Mouse (Mus musculus) forebrain, embryonic 12.5 days (tissue): ENCODE results near the gene Rabgap1l. TPM values are rescaled to one million over a fixed set of nuclear protein-coding genes. Genes with fewer than 3 reads are reported as not detected.

Experiments
- ATAC-seq: fragments of 200-750 bp; cut with Nextera tagmentation; 2 replicates; pipeline ENCODE4 v1.8.0; 2017; ENCODE audit warnings: moderate TSS enrichment; ENCODE audit not compliant: low FRiP score
- H3K27ac ChIP-seq: fragments of 300-500 bp; sonication (generic); 2 replicates; pipeline ENCODE4 v1.5.1; 2016; ENCODE audit warnings: mild to moderate bottlenecking
- H3K27me3 ChIP-seq: fragments of 300-500 bp; sonication (generic); 2 replicates; pipeline ENCODE4 v1.6.1; 2016; ENCODE audit warnings: mild to moderate bottlenecking
- H3K36me3 ChIP-seq: fragments of 300-500 bp; sonication (generic); replicated peaks from 2 replicates; pipeline ENCODE4 v1.6.1; 2016; ENCODE audit warnings: mild to moderate bottlenecking
- H3K4me1 ChIP-seq: fragments of 300-500 bp; sonication (generic); 2 replicates; pipeline ENCODE4 v1.6.1; 2016
- H3K4me2 ChIP-seq: fragments of 300-500 bp; sonication (generic); 2 replicates; pipeline ENCODE4 v1.6.1; 2016; ENCODE audit warnings: mild to moderate bottlenecking, moderate library complexity
- H3K4me3 ChIP-seq: fragments of 300-500 bp; sonication (generic); replicated peaks from 2 replicates; pipeline ENCODE4 v1.5.1; 2016; ENCODE audit warnings: mild to moderate bottlenecking
- H3K9ac ChIP-seq: fragments of 300-500 bp; sonication (generic); 2 replicates; pipeline ENCODE4 v1.6.1; 2016; ENCODE audit warnings: mild to moderate bottlenecking
- H3K9me3 ChIP-seq: fragments of 300-500 bp; sonication (generic); 2 replicates; pipeline ENCODE4 v1.6.1; 2016
- WGBS: fragments of 180-500 bp; shearing (Covaris S2); methylation state at CpG from one replicate; pipeline ENCODE4 v1.1.7; 2016; 5-methylcytosine and 5-hydroxymethylcytosine counted together
- polyA plus RNA-seq: library from polyadenylated mRNA; unstranded; fragments of >200 nt; fragmentation: Nextera tagmentation; extraction: Ambion mirVana; gene quantifications from 2 replicates; pipeline ENCODE4 v1.2.1, GENCODE M21; 2016

Rabgap1l gene
- polyA plus RNA-seq, 1 experiment from 2014 or later: 19.6 TPM

DNA sequence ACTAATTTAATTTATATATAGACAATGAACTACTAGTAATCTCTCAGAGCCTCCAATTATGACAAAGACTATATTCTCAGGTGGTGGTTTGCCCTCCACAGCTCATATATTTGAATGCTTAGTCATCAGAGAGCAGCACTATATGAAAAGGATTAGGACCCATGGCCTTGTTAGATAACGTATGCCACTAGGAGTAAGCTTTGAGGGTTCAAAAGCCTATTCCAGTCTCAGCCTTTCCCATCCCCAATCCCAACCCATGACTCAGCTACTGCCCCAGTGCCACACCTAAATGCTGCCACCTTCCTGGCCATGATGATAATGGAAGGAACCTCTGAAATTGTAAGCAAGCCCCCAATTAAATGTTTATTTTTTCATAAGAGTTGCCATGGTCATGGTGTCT lies 195.6 kb downstream of the Rabgap1l start:
- Histone ChIP-seq H3K4me3 (no peak overlapping the region), H3K27me3 (no peaks in the 10 kb centered on the region), H3K4me2 (no peak overlapping the region), H3K27ac (no peak overlapping the region), H3K4me1 (no peaks in the 10 kb centered on the region), H3K9me3 (no peaks in the 10 kb centered on the region), H3K9ac (no peak overlapping the region), H3K36me3 (no peaks in the 10 kb centered on the region)
- WGBS: 69% methylated on average over 1 of the region's 1 CpGs
- no peak for ATAC-seq

GRCm38 (mm10) chr1:160596948-160597270 lies 196.1 kb downstream of the Rabgap1l start:
- H3K27me3 ChIP-seq: no peaks in the 10 kb centered on the region
- H3K27ac ChIP-seq: no peak overlapping the region
- no peak for ATAC-seq
- no peaks in the 10 kb centered on the region for H3K9me3 ChIP-seq
- H3K4me3 ChIP-seq: no peak overlapping the region
- no peaks in the 10 kb centered on the region for H3K4me1 ChIP-seq
- 85% methylated on average over 3 of the region's 3 CpGs for WGBS
- H3K9ac ChIP-seq: no peak overlapping the region
- H3K36me3 ChIP-seq: no peaks in the 10 kb centered on the region
- no peak overlapping the region for H3K4me2 ChIP-seq

DNA sequence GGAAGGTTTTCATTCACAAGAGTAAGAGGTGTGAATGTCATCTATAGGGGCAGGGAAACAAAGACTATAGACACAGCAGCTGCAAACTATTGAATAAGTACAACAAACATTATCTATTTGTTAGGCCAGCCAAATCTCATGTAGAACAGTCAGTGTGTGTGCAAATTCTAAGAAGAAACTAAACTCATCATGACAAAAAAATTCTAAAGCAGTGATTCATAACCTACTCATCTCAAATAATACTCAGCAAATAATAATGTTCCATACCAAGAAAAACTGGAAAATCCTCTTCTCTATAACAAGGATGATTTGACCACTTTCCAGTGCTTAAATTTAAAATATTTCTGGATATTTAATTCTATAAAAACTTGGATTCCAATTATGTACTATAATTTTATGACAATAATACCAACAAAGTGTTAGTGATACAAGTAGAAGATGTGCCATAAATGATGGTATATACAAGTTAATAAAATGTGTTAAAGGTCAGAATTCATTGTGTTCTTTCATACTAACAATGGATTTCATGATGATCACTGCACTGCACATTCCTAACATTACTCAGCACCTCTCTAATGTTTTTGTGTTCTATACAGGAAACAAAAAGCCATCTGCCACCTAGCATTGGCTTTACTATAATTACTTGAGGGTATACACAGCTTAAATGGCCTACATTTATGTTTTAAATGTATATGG lies 196.6 kb downstream of the Rabgap1l start:
- Histone ChIP-seq H3K36me3 (no peaks in the 10 kb centered on the region), H3K9me3 (no peaks in the 10 kb centered on the region), H3K4me1 (no peaks in the 10 kb centered on the region), H3K27ac (no peak overlapping the region), H3K27me3 (no peaks in the 10 kb centered on the region), H3K4me3 (no peak overlapping the region), H3K4me2 (no peak overlapping the region), H3K9ac (no peak overlapping the region)
- ATAC-seq: no peak

GRCm38 (mm10) chr1:160594576-160594975 lies 198.4 kb downstream of the Rabgap1l start:
- WGBS: 91% methylated on average over 1 of the region's 1 CpGs
- Histone ChIP-seq H3K4me2 (no peak overlapping the region), H3K36me3 (no peaks in the 10 kb centered on the region), H3K27ac (no peak overlapping the region), H3K9me3 (no peaks in the 10 kb centered on the region), H3K4me1 (no peaks in the 10 kb centered on the region), H3K9ac (no peak overlapping the region), H3K4me3 (no peak overlapping the region), H3K27me3 (no peaks in the 10 kb centered on the region)
- ATAC-seq: no peak

DNA sequence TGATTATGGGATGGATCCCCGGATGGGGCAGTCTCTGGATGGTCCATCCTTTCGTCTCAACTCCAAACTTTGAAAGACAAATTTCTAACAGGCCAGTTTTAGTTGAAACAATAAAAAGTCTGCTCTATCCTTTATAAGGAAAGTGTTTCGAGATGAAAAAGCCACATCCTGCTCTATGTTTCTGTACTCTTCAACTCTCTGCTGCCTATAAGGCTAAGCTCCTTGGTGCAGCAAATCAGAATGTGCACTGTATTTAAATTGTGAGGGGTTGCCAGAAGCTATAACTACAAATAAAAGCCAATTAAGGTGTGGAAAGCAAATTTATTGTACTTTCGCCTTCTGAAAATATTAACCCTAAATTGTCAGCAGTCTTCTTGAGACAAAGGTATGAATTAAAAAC lies 198.9 kb downstream of the Rabgap1l start:
- no peaks in the 10 kb centered on the region for H3K36me3 ChIP-seq
- no peak overlapping the region for H3K27ac ChIP-seq
- H3K27me3 ChIP-seq: no peaks in the 10 kb centered on the region
- no peak overlapping the region for H3K4me2 ChIP-seq
- H3K4me3 ChIP-seq: no peak overlapping the region
- no peak for ATAC-seq
- no peaks in the 10 kb centered on the region for H3K9me3 ChIP-seq
- H3K9ac ChIP-seq: no peak overlapping the region
- no peaks in the 10 kb centered on the region for H3K4me1 ChIP-seq
- WGBS: 83% methylated on average over 4 of the region's 4 CpGs

GRCm38 (mm10) chr1:160588911-160589590 lies 204.0 kb downstream of the Rabgap1l start:
- no peak for ATAC-seq
- Histone ChIP-seq H3K27ac (no peak overlapping the region), H3K36me3 (no peaks in the 10 kb centered on the region), H3K4me3 (no peak overlapping the region), H3K4me1 (no peaks in the 10 kb centered on the region), H3K9me3 (no peaks in the 10 kb centered on the region), H3K9ac (no peak overlapping the region), H3K27me3 (no peaks in the 10 kb centered on the region), H3K4me2 (no peak overlapping the region)
- 59% methylated on average over 4 of the region's 4 CpGs for WGBS

DNA sequence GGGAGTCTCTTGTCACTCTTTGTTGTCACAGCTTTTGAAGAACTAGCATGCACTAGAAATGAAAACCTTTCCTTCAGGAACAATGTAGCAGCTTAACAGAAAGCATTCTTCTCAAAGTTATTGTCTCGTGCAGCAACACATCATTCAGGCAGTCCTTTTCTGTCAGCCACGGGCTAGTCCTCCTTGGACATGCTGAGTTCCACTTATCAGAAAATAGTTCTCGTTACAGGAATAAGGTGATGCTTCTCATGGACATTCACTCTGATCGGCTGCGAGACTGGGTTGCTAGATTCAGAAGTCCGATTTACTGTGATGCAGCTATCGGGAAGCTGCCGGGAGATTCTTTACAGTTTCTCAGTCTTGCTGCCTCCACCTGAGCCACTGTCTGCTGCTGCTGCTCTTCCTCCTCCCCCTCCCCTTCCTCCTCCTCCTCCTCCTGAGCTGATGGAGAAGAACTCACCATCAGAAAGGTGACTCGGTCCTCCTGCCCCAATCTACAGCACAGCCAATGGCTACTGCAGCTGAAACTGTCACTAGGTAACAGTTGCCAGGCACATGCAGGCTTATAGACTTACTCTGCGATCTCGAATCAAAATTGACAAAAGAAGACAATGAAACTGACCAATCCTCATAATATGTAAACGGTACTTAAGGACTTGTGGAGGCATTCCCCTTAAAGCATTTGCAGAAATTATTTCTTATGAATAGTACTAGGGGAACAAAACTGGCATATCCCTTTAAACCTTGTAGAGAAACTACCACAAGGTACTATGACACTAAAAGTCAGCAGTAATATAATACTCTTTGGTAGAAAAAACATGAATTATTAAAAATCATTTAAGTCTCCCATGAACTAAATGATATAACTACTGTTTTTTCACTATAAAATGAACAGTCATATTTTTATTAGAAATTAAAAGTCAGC lies 213.4 kb downstream of the Rabgap1l start:
- ATAC-seq: no peak
- WGBS: 47% methylated on average over 12 of the region's 12 CpGs
- no peak overlapping the region for H3K27ac ChIP-seq

DNA sequence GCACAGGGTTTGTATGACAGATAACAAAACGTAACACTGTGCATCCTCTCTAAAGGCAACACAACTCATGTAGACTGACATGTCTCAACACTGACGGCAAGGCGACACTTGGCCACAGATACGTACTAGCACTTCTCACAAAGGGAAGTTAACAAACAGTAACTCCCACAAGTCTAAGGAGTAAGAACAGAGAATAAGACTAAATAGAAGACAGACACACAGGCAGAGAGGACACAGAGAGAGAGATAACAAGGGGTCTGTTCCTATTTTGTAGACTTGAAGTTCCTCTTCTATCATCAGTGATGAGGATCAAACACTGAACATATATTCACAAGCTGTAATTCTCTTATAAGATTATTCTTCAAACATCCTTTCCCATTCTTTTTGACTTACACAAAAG lies 216.9 kb downstream of the Rabgap1l start:
- peaks cover 7% of the 10 kb centered on the region for H3K4me1 ChIP-seq
- no peaks in the 10 kb centered on the region for H3K36me3 ChIP-seq
- H3K4me2 ChIP-seq: no peak overlapping the region
- no peaks in the 10 kb centered on the region for H3K27me3 ChIP-seq
- 91% methylated on average over 4 of the region's 4 CpGs for WGBS
- no peak for ATAC-seq
- H3K4me3 ChIP-seq: no peak overlapping the region
- no peak overlapping the region for H3K9ac ChIP-seq
- no peak overlapping the region for H3K27ac ChIP-seq
- no peaks in the 10 kb centered on the region for H3K9me3 ChIP-seq

More for the DNA sequence above, 213.4 kb downstream of the Rabgap1l start:
- Histone ChIP-seq H3K9ac (no peak overlapping the region), H3K9me3 (no peaks in the 10 kb centered on the region), H3K4me3 (no peak overlapping the region), H3K36me3 (no peaks in the 10 kb centered on the region), H3K4me1 (peaks cover 7% of the 10 kb centered on the region), H3K27me3 (no peaks in the 10 kb centered on the region), H3K4me2 (no peak overlapping the region)

DNA sequence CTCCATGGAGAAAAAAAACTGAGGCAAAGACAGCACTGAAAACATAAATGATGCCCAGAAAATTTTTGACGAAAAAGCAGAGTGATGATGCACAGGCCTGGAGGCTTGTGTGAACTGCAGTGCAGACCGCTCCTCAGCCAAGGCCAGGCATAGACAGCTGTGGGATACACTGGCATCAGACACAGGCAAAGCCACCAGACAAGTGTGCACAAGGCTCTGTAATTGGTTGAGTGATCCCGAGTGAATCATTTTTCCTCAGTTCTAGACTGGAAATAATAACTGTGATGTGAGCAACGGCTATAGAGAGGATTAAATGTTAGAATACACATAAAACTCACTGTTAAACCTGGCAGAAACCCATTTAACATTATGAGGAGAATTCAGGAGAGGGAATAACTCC lies 219.0 kb downstream of the Rabgap1l start:
- ATAC-seq: no peak
- no peak overlapping the region for H3K4me3 ChIP-seq
- H3K27me3 ChIP-seq: no peaks in the 10 kb centered on the region
- H3K27ac ChIP-seq: no peak overlapping the region
- no peak overlapping the region for H3K4me2 ChIP-seq
- WGBS: 77% methylated on average over 4 of the region's 4 CpGs
- no peaks in the 10 kb centered on the region for H3K9me3 ChIP-seq
- H3K36me3 ChIP-seq: no peaks in the 10 kb centered on the region
- H3K4me1 ChIP-seq: no peaks in the 10 kb centered on the region; the same call in 1 of the 2 replicates
- no peak overlapping the region for H3K9ac ChIP-seq

DNA sequence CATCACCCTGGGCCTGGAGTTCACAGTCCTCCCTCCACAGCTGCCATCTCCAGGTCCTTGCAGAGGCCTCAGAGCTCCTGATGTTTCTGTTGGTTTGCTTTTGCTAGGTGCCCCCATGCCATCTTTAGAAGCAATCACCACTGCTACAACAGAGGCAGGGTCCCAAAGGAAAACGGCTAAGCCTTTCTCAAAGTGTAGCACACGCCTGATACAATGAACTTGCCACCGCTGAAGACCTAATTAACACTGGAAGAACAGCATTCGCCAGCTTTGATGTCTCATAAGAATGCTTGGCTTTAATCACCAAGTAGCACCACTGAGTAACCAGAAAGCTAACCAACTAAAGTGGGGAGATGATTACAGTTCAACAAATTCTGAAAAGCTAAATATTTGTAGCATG lies 226.6 kb downstream of the Rabgap1l start:
- H3K4me2 ChIP-seq: no peak overlapping the region
- no peaks in the 10 kb centered on the region for H3K9me3 ChIP-seq
- ATAC-seq: peak; percentile 36; the same call in 1 of the 2 replicates
- H3K36me3 ChIP-seq: no peaks in the 10 kb centered on the region
- no peak overlapping the region for H3K4me3 ChIP-seq
- H3K4me1 ChIP-seq: peaks cover 11% of the 10 kb centered on the region
- no peak overlapping the region for H3K27ac ChIP-seq
- no peaks in the 10 kb centered on the region for H3K27me3 ChIP-seq
- H3K9ac ChIP-seq: no peak overlapping the region
- 8% methylated on average over 4 of the region's 4 CpGs for WGBS

DNA sequence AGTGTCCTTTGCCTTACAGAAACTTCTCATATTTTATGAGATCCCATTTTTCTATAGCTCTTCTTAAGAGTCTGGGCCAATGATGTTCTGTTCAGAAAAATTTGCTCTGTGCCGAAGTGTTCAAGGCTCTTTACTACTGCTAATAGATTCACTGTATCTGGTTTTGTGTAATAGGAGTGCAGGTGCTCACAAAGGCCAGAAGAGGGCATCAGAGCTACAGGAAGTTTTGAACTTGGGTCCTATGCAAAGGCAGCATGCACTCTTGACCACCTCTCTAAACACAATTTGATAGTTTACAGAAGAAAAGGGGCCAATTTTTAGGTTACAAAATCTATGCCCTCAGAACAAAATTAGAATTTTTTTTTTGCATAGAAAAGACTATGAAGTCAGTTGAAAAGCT lies 231.6 kb downstream of the Rabgap1l start:
- WGBS: 77% methylated on average over 1 of the region's 1 CpGs
- ATAC-seq: 0 out of 2 replicates have a peak, but pooled peaks have one; percentile 51

DNA sequence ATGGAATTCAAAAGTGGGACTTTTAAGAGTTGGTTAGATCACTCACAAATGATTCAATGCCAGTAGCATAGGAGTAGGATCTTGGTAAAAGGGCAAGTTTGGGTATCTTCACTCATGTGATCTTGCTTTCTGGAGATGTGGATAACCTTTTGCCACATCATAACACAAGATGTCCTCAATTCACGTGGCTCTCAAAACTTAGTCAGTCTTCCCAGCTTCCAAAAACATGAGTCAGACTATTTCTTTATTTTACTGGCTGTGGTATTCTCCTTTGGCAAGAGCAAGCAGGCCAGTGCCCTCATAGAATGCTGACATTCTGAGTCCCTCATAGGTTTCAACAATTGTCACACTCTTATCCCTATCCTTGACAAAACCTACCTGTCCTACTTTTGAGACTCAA lies 242.4 kb downstream of the Rabgap1l start:
- 85% methylated on average over 1 of the region's 1 CpGs for WGBS
- H3K36me3 ChIP-seq: no peaks in the 10 kb centered on the region
- ATAC-seq: no peak
- H3K4me3 ChIP-seq: no peak overlapping the region
- no peak overlapping the region for H3K9ac ChIP-seq
- peaks cover 12% of the 10 kb centered on the region for H3K4me1 ChIP-seq
- H3K9me3 ChIP-seq: no peaks in the 10 kb centered on the region
- no peaks in the 10 kb centered on the region for H3K27me3 ChIP-seq
- no peak overlapping the region for H3K27ac ChIP-seq
- no peak overlapping the region for H3K4me2 ChIP-seq

More for the DNA sequence above, 231.6 kb downstream of the Rabgap1l start:
- no peaks in the 10 kb centered on the region for H3K27me3 ChIP-seq
- no peaks in the 10 kb centered on the region for H3K9me3 ChIP-seq
- no peaks in the 10 kb centered on the region for H3K36me3 ChIP-seq
- no peak overlapping the region for H3K4me3 ChIP-seq
- H3K27ac ChIP-seq: no peak overlapping the region
- no peak overlapping the region for H3K4me2 ChIP-seq
- H3K4me1 ChIP-seq: peaks cover 4% of the 10 kb centered on the region
- no peak overlapping the region for H3K9ac ChIP-seq
